In the genomic region with DNA sequence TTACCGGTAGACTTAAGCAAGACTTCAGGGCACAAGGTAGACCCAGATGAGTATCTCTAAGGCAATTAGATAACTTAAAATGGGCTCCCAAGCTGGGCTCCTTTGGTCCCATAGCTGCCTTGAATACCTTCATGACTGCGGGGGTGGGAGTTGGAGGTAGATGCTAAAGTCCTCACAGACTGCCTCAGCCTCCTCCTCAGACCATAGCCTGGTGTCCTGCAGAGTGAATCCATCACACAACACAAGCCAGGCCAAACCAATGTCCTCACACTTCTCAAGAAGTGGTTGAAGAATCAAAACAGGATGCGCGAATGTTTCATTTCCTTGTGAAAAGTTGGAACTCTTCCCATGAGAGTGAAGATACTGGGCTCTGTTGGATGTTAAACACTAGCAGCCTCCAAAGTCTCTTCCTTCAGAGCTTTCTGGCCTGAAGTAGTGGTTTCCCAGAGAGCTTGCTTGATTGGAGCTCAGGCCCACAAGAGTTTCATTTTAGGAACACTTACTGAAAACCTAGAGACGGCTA, we compare ENCODE assay signal across 14 mouse cellular contexts.
"Had no signal": no experiment of that assay in that cellular context is flagged by ENCODE, and none has a peak within 500 bp of the region (broad histone marks: within the 10 kb centered on the region; RNA-seq: fewer than 3 reads in every experiment).

No protein-coding gene starts in this region.

- H3K4me1 ChIP-seq: midbrain, embryonic 12.5 days had no signal

- H3K9ac ChIP-seq: kidney, embryonic 15.5 days; liver, embryonic 15.5 days; midbrain, embryonic 12.5 days; neural tube, embryonic 15.5 days had no signal

- H3K36me3 ChIP-seq: kidney, embryonic 15.5 days; limb, embryonic 10.5 days; liver, embryonic 15.5 days; midbrain, embryonic 12.5 days; neural tube, embryonic 15.5 days had no signal

- DNase-seq: kidney, adult 2 months; kidney, postnatal 25 days; right cerebral cortex, adult 18-20 months; right cerebral cortex, postnatal 25 days had no signal

- H3K4me3 ChIP-seq: kidney, embryonic 15.5 days; left cerebral cortex, adult 2 months; limb, embryonic 10.5 days; liver, embryonic 15.5 days; midbrain, embryonic 12.5 days; neural tube, embryonic 15.5 days had no signal

- H3K9me3 ChIP-seq: kidney, embryonic 15.5 days; limb, embryonic 10.5 days; liver, embryonic 15.5 days; megakaryocyte, embryonic 14.5 days; midbrain, embryonic 12.5 days; neural tube, embryonic 15.5 days had no signal

- H3K4me2 ChIP-seq: kidney, embryonic 15.5 days; liver, embryonic 11.5 days; liver, embryonic 15.5 days; midbrain, embryonic 12.5 days; neural tube, embryonic 15.5 days had no signal

- H3K27ac ChIP-seq: kidney, embryonic 15.5 days; left cerebral cortex, adult 2 months; limb, embryonic 10.5 days; liver, embryonic 15.5 days; macrophage; midbrain, embryonic 12.5 days; neural tube, embryonic 15.5 days had no signal

- ATAC-seq: intestine, embryonic 16.5 days had no signal

- H3K27me3 ChIP-seq: kidney, embryonic 15.5 days; midbrain, embryonic 12.5 days; neural tube, embryonic 15.5 days had no signal
